Mouse (Mus musculus) midbrain, embryonic 14.5 days (tissue): Measurements from ENCODE around the gene Fam83d. TPM values are rescaled to one million over a fixed set of nuclear protein-coding genes. Genes with fewer than 3 reads are reported as not detected.

Source experiments
- ATAC-seq: fragments of 200-750 bp; cut with Nextera tagmentation; 2 replicates; pipeline ENCODE4 v1.8.0; 2017; ENCODE audit warnings: moderate number of reproducible peaks, moderate library complexity; ENCODE audit not compliant: low FRiP score, low TSS enrichment
- DNase-seq: peaks from one replicate; pipeline ENCODE4 v3.0.0-alpha.2; 2015
- H3K27ac ChIP-seq: fragments of 300-500 bp; sonication (generic); replicated peaks from 2 replicates; pipeline ENCODE4 v1.5.1; 2014; ENCODE audit warnings: mild to moderate bottlenecking, low read depth, low read length, moderate library complexity
- H3K27me3 ChIP-seq: fragments of 300-500 bp; sonication (generic); 2 replicates; pipeline ENCODE4 v1.6.1; 2014; ENCODE audit warnings: low read length, control low read depth, mixed read lengths; ENCODE audit not compliant: control insufficient read depth, insufficient read depth
- H3K36me3 ChIP-seq: fragments of 300-500 bp; sonication (generic); 2 replicates; pipeline ENCODE4 v1.6.1; 2014; ENCODE audit warnings: low read length, control low read depth; ENCODE audit not compliant: control insufficient read depth, insufficient read depth
- H3K4me1 ChIP-seq: fragments of 300-500 bp; sonication (generic); 2 replicates; pipeline ENCODE4 v1.6.1; 2014; ENCODE audit warnings: mild to moderate bottlenecking, antibody characterized with exemption, low read length, control low read depth; ENCODE audit not compliant: control insufficient read depth, insufficient read depth
- H3K4me2 ChIP-seq: fragments of 300-500 bp; sonication (generic); 2 replicates; pipeline ENCODE4 v1.6.1; 2014; ENCODE audit warnings: mild to moderate bottlenecking, low read length, moderate library complexity
- H3K4me3 ChIP-seq: fragments of 300-500 bp; sonication (generic); replicated peaks from 2 replicates; pipeline ENCODE4 v1.5.1; 2014; ENCODE audit warnings: low read depth, low read length
- H3K9ac ChIP-seq: fragments of 300-500 bp; sonication (generic); replicated peaks from 2 replicates; pipeline ENCODE4 v1.6.1; 2014; ENCODE audit warnings: mild to moderate bottlenecking, low read length, moderate library complexity
- H3K9me3 ChIP-seq: fragments of 300-500 bp; sonication (generic); 2 replicates; pipeline ENCODE4 v1.6.1; 2016; ENCODE audit warnings: low read length, control low read depth, mixed read lengths; ENCODE audit not compliant: control insufficient read depth
- WGBS: fragments of 180-500 bp; shearing (Covaris S2); extraction: QIAGEN DNeasy Blood & Tissue Kit; methylation state at CpG from one replicate; pipeline ENCODE4 v1.1.7; 2014; 5-methylcytosine and 5-hydroxymethylcytosine counted together
- polyA plus RNA-seq: library from polyadenylated mRNA; unstranded; fragments of >200 nt; fragmentation: Nextera tagmentation; extraction: Ambion mirVana; gene quantifications from 2 replicates; pipeline ENCODE4 v1.2.1, GENCODE M21; 2014

Gene Fam83d
- polyA plus RNA-seq, 1 experiment from 2014 or later = 11.7 TPM

- Histone ChIP-seq H3K27ac (no peak overlapping the region), H3K36me3 (peaks cover 4% of the 10 kb centered on the region; the same call in 1 of the 2 replicates), H3K4me3 (no peak overlapping the region), H3K9ac (no peak overlapping the region), H3K9me3 (no peaks in the 10 kb centered on the region), H3K4me2 (no peak overlapping the region), H3K27me3 (no peaks in the 10 kb centered on the region), H3K4me1 (no peaks in the 10 kb centered on the region)
- ATAC-seq (no peak), DNase-seq (no peak)
- 94% methylated on average over 7 of the region's 7 CpGs for WGBS
Observed at GRCm38 (mm10) chr2:158781126-158781525, 13.2 kb downstream of the Fam83d start.

- WGBS = 79% methylated on average over 14 of the region's 14 CpGs
- Histone ChIP-seq H3K27me3 (no peaks in the 10 kb centered on the region), H3K9me3 (no peaks in the 10 kb centered on the region), H3K36me3 (peaks cover 4% of the 10 kb centered on the region; the same call in 1 of the 2 replicates), H3K9ac (no peak overlapping the region), H3K27ac (no peak overlapping the region), H3K4me2 (no peak overlapping the region), H3K4me3 (no peak overlapping the region), H3K4me1 (no peaks in the 10 kb centered on the region)
- peak; percentile 20 for DNase-seq
- no peak for ATAC-seq
Observed at GRCm38 (mm10) chr2:158786927-158787795, 19.3 kb downstream of the Fam83d start.

- H3K4me2 ChIP-seq = peak within 1 kb of the TSS; percentile 77
- H3K36me3 ChIP-seq = no peaks in the 10 kb centered on the region
- DNase-seq = peak; percentile 98
- H3K27me3 ChIP-seq = no peaks in the 10 kb centered on the region
- peak within 1 kb of the TSS; percentile 74 for H3K4me3 ChIP-seq
- peak within 1 kb of the TSS; percentile 63 for H3K27ac ChIP-seq
- peak within 1 kb of the TSS; percentile 69 for H3K9ac ChIP-seq
- no peaks in the 10 kb centered on the region for H3K9me3 ChIP-seq
- WGBS = under 1% methylated on average over 32 of the region's 33 CpGs
- H3K4me1 ChIP-seq = peaks cover 13% of the 10 kb centered on the region; the same call in 1 of the 2 replicates
- ATAC-seq = peak; percentile 99
Observed at GRCm38 (mm10) chr2:158794494-158795004, 26.7 kb downstream of the Fam83d start, which contains the start of gene Dhx35. Dhx35 (plus strand) TSS chr2:158794807.

- H3K4me1 ChIP-seq = peaks cover 13% of the 10 kb centered on the region; the same call in 1 of the 2 replicates
- peak overlapping the region; percentile 69 for H3K9ac ChIP-seq
- H3K9me3 ChIP-seq = no peaks in the 10 kb centered on the region
- ATAC-seq (peak; percentile 7; the same call in 1 of the 2 replicates), DNase-seq (no peak)
- no peaks in the 10 kb centered on the region for H3K27me3 ChIP-seq
- H3K4me3 ChIP-seq = peak overlapping the region; percentile 74
- peak overlapping the region; percentile 77 for H3K4me2 ChIP-seq
- WGBS = 13% methylated on average over 15 of the region's 15 CpGs
- H3K27ac ChIP-seq = peak overlapping the region; percentile 61
- no peaks in the 10 kb centered on the region for H3K36me3 ChIP-seq
Observed at GRCm38 (mm10) chr2:158795043-158795442, 27.1 kb downstream of the Fam83d start.

- Histone ChIP-seq H3K4me1 (peaks cover 13% of the 10 kb centered on the region; the same call in 1 of the 2 replicates), H3K4me2 (no peak overlapping the region), H3K9ac (no peak overlapping the region), H3K36me3 (no peaks in the 10 kb centered on the region), H3K27ac (no peak overlapping the region), H3K27me3 (no peaks in the 10 kb centered on the region), H3K4me3 (no peak overlapping the region), H3K9me3 (no peaks in the 10 kb centered on the region)
- DNase-seq (no peak), ATAC-seq (no peak)
- 91% methylated on average over 2 of the region's 2 CpGs for WGBS
Observed at GRCm38 (mm10) chr2:158795875-158796274, 28.0 kb downstream of the Fam83d start.

GRCm38 (mm10) chr2:158799328-158799727 lies 31.4 kb downstream of the Fam83d start:
- Histone ChIP-seq H3K36me3 (peaks cover 7% of the 10 kb centered on the region; the same call in 1 of the 2 replicates), H3K4me2 (no peak overlapping the region), H3K4me1 (0 out of 2 replicates have a peak, but pooled peaks cover 5% of the 10 kb centered on the region), H3K4me3 (no peak overlapping the region), H3K27me3 (no peaks in the 10 kb centered on the region), H3K27ac (no peak overlapping the region), H3K9ac (no peak overlapping the region), H3K9me3 (no peaks in the 10 kb centered on the region)
- ATAC-seq = no peak
- no peak for DNase-seq
- WGBS = 51% methylated on average over 4 of the region's 4 CpGs

GRCm38 (mm10) chr2:158800788-158801187 lies 32.9 kb downstream of the Fam83d start:
- no peaks in the 10 kb centered on the region for H3K9me3 ChIP-seq
- no peaks in the 10 kb centered on the region for H3K4me1 ChIP-seq
- H3K27me3 ChIP-seq = no peaks in the 10 kb centered on the region
- DNase-seq (no peak), ATAC-seq (no peak)
- H3K9ac ChIP-seq = no peak overlapping the region
- no peak overlapping the region for H3K4me2 ChIP-seq
- 95% methylated on average over 8 of the region's 8 CpGs for WGBS
- no peak overlapping the region for H3K4me3 ChIP-seq
- peaks cover 11% of the 10 kb centered on the region; the same call in 1 of the 2 replicates for H3K36me3 ChIP-seq
- H3K27ac ChIP-seq = no peak overlapping the region

- 94% methylated on average over 8 of the region's 8 CpGs for WGBS
- H3K27me3 ChIP-seq = no peaks in the 10 kb centered on the region
- DNase-seq = no peak
- no peak overlapping the region for H3K4me3 ChIP-seq
- no peak for ATAC-seq
- no peak overlapping the region for H3K9ac ChIP-seq
- peaks cover 16% of the 10 kb centered on the region for H3K36me3 ChIP-seq
- H3K27ac ChIP-seq = no peak overlapping the region
- no peaks in the 10 kb centered on the region for H3K4me1 ChIP-seq
- no peak overlapping the region for H3K4me2 ChIP-seq
- no peaks in the 10 kb centered on the region for H3K9me3 ChIP-seq
Observed at GRCm38 (mm10) chr2:158803575-158803974, 35.7 kb downstream of the Fam83d start.
